Mouse (Mus musculus) lung, adult 2 months (tissue): ENCODE data around the gene Entpd6.

Experiments used
- CTCF ChIP-seq: fragments of 200-500 bp; IDR thresholded peaks from 2 replicates; pipeline ENCODE4 v1.5.1; 2011; ENCODE audit warnings: mild to moderate bottlenecking, low read length, control low read depth; ENCODE audit not compliant: insufficient read depth
- POLR2A ChIP-seq: fragments of 200-500 bp; IDR thresholded peaks from 2 replicates; pipeline ENCODE4 v1.6.1; 2011; ENCODE audit warnings: low read depth, mild to moderate bottlenecking, control low read depth, low read length, borderline replicate concordance; ENCODE audit errors: extremely low read depth

GRCm38 (mm10) chr2:150786251-150787180 is 37.7 kb downstream of the Entpd6 start, which contains the start of gene Pygb:
- peak; percentile 93; the same call in 1 of the 2 replicates for TF ChIP-seq POLR2A
- no peak for TF ChIP-seq CTCF
